Comparison of ENCODE assay signal across 8 mouse cellular contexts in the genomic region with DNA sequence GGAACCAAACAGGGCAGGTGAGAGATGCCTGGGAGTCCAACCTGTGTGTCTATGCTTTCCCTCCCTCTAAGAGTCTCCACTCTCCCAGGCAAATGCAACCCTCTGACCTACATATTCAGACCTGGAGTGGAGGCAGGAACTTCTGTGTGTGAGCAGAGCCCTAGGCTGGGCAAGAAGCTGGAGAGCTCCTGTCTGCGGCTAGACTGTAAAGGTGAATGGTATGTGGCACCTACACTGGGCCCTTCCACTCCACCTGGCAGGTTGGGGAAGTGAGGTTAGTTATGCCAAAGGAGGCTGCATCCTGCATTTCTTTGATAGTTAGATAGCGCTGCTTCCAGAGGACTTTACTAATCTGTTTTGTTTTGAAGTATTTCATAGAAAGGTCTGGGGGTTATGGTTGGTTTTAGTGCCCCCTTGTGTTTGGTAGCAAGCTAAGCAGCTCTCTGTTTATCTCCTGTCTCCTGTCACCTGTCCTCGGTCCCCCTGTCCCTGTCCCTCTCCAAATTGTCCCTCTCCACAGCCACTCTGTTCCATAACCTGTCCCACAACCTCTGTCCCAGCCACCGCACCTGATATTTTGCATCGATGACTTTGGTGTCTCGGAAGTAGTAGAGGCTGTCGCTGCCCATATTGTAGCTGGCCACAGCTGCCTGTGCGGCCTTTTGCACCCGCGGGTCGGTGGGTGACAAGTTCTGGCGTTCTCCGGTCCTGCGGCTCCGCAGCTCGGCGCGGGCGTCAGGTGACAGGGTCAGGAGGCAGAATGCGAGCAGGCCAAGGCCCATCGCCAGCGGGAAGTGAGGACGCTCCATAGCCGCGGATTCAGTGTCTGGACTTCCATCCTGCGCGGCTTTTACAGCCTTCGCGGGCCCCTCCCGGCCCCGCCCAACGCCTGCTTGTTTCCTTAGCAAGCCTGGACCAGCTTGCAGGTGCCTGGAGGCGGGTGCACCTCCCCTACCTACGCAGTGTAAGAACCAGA. TPM values are rescaled to one million over a fixed set of nuclear protein-coding genes. Genes with fewer than 3 reads are reported as not detected.
A peak's percentile ranks its signal among the peaks of the same experiment; 100 is the strongest.
DNase-seq lines count a peak whose midpoint lies in the region; ATAC-seq and TF ChIP-seq lines count a peak whose summit lies in the region.

No protein-coding gene starts in this region.

- ATAC-seq in forebrain, embryonic 15.5 days (replicated peaks) = no peak
- peak; percentile 27; the same call in 1 of the 2 replicates for ATAC-seq in hindbrain, embryonic 14.5 days (ENCODE audit: low FRiP score)
- ATAC-seq in limb, embryonic 12.5 days (ENCODE audit: insufficient number of reproducible peaks, insufficient read depth, low FRiP score, low TSS enrichment, low read depth) = no peak

- peak overlapping the region; percentile 1; the same call in 1 of the 2 replicates for H3K4me3 ChIP-seq in testis, adult 2 months (ENCODE audit: control insufficient read depth, low read depth, low read length)
- peak overlapping the region; percentile 32 for H3K4me3 ChIP-seq in forebrain, embryonic 15.5 days
- peak overlapping the region; percentile 30 for H3K4me3 ChIP-seq in hindbrain, embryonic 14.5 days (replicated peaks; ENCODE audit: low read length)
- peak overlapping the region; percentile 42 for H3K4me3 ChIP-seq in limb, embryonic 12.5 days (replicated peaks)
- H3K4me3 ChIP-seq in myocyte = no peak overlapping the region

- H3K27ac ChIP-seq in testis, adult 2 months (ENCODE audit: control insufficient read depth, insufficient read depth, low read depth, low read length) = no peak overlapping the region
- H3K27ac ChIP-seq in forebrain, embryonic 15.5 days (replicated peaks) = no peak overlapping the region
- H3K27ac ChIP-seq in hindbrain, embryonic 14.5 days = no peak overlapping the region
- no peak overlapping the region for H3K27ac ChIP-seq in limb, embryonic 12.5 days

- 5% methylated on average over 34 of the region's 34 CpGs for WGBS in forebrain, embryonic 15.5 days
- 6% methylated on average over 34 of the region's 34 CpGs for WGBS in hindbrain, embryonic 14.5 days
- WGBS in limb, embryonic 12.5 days = 5% methylated on average over 34 of the region's 34 CpGs

- no peaks in the 10 kb centered on the region for H3K79me2 ChIP-seq in myocyte (ENCODE audit: control insufficient read depth, insufficient read depth)

- H3K36me3 ChIP-seq in testis, adult 2 months (ENCODE audit: control insufficient read depth, insufficient read depth, low read length) = no peaks in the 10 kb centered on the region
- H3K36me3 ChIP-seq in forebrain, embryonic 15.5 days = no peaks in the 10 kb centered on the region
- no peaks in the 10 kb centered on the region for H3K36me3 ChIP-seq in hindbrain, embryonic 14.5 days (replicated peaks; ENCODE audit: control insufficient read depth, insufficient read depth)
- no peaks in the 10 kb centered on the region for H3K36me3 ChIP-seq in limb, embryonic 12.5 days
- H3K36me3 ChIP-seq in myocyte (ENCODE audit: control insufficient read depth, insufficient read depth) = no peaks in the 10 kb centered on the region

- no peak for DNase-seq in testis, postnatal 14 days (ENCODE audit: low spot score)
- DNase-seq in cerebellum, adult 11 months = peak; percentile 48
- peak; percentile 52 for DNase-seq in hindbrain, embryonic 14.5 days (ENCODE audit: low spot score)
- peak; percentile 29 for DNase-seq in thymus, postnatal 36 days

- H3K27me3 ChIP-seq in testis, adult 2 months (ENCODE audit: control insufficient read depth, insufficient read depth, low read length) = no peaks in the 10 kb centered on the region
- H3K27me3 ChIP-seq in forebrain, embryonic 15.5 days = no peaks in the 10 kb centered on the region
- no peaks in the 10 kb centered on the region for H3K27me3 ChIP-seq in hindbrain, embryonic 14.5 days (ENCODE audit: control insufficient read depth, insufficient read depth, low read length)
- peaks cover 31% of the 10 kb centered on the region for H3K27me3 ChIP-seq in limb, embryonic 12.5 days
- no peaks in the 10 kb centered on the region for H3K27me3 ChIP-seq in myocyte (ENCODE audit: control insufficient read depth, insufficient read depth, insufficient read length)

- H3ac ChIP-seq in myocyte (ENCODE audit: control insufficient read depth, insufficient read length) = no peak overlapping the region

- H3K4me2 ChIP-seq in forebrain, embryonic 15.5 days (replicated peaks) = peak overlapping the region; percentile 54
- peak overlapping the region; percentile 76 for H3K4me2 ChIP-seq in hindbrain, embryonic 14.5 days (replicated peaks)
- H3K4me2 ChIP-seq in limb, embryonic 12.5 days = peak overlapping the region; percentile 72
- H3K4me2 ChIP-seq in myocyte (ENCODE audit: low read depth) = peak overlapping the region; percentile 81

- TF ChIP-seq POLR2A in testis, adult 2 months (IDR thresholded peaks at IDR 0.05; ENCODE audit: control insufficient read depth, low read depth, low read length) = no peak
- no peak for TF ChIP-seq POLR2A in myocyte (IDR thresholded peaks at IDR 0.05; ENCODE audit: insufficient read length, low read depth)

- peaks cover 3% of the 10 kb centered on the region for H3K4me1 ChIP-seq in testis, adult 2 months (ENCODE audit: control insufficient read depth, insufficient read depth, low read length)
- H3K4me1 ChIP-seq in forebrain, embryonic 15.5 days = peaks cover 5% of the 10 kb centered on the region
- H3K4me1 ChIP-seq in hindbrain, embryonic 14.5 days (replicated peaks; ENCODE audit: control insufficient read depth, insufficient read depth, low read length) = peaks cover 6% of the 10 kb centered on the region; the same call in 1 of the 2 replicates
- H3K4me1 ChIP-seq in limb, embryonic 12.5 days (replicated peaks) = peaks cover 6% of the 10 kb centered on the region; the same call in 1 of the 2 replicates

- peak; percentile 3; the same call in 1 of the 2 replicates for TF ChIP-seq CTCF in testis, adult 2 months (IDR thresholded peaks at IDR 0.05; ENCODE audit: control insufficient read depth, insufficient read depth, insufficient replicate concordance, low read depth, low read length)

- no peaks in the 10 kb centered on the region for H3K9me3 ChIP-seq in forebrain, embryonic 15.5 days
- H3K9me3 ChIP-seq in hindbrain, embryonic 14.5 days (ENCODE audit: control insufficient read depth, low read length) = no peaks in the 10 kb centered on the region
- no peaks in the 10 kb centered on the region for H3K9me3 ChIP-seq in limb, embryonic 12.5 days

- peak overlapping the region; percentile 49 for H3K9ac ChIP-seq in forebrain, embryonic 15.5 days (replicated peaks)
- peak overlapping the region; percentile 66 for H3K9ac ChIP-seq in hindbrain, embryonic 14.5 days
- peak overlapping the region; percentile 58 for H3K9ac ChIP-seq in limb, embryonic 12.5 days (replicated peaks)

TF ChIP-seq in myocyte, 11 proteins besides CTCF, POLR2A, EP300 and RAD21:
- TF ChIP-seq REST (IDR thresholded peaks at IDR 0.05; ENCODE audit: insufficient read depth, insufficient read length) = no peak
TF ChIP-seq in myocyte: peak in this region for 0.

RNA-seq across cellular contexts. Expression of a gene that starts 0.6 kb away (rescaled TPM):
- 0.85 and 1.5 TPM in 2 replicates for polyA plus RNA-seq in testis, adult 2 months (2012; rRNA removed)
- 2.7 and 3.1 TPM in 2 replicates for polyA plus RNA-seq in forebrain, embryonic 15.5 days (2015; fragmentation: Nextera tagmentation; extraction: Ambion mirVana)
- 11.2 and 12.2 TPM in 2 replicates for polyA plus RNA-seq in hindbrain, embryonic 14.5 days (2014; fragmentation: Nextera tagmentation; extraction: Ambion mirVana)
- polyA plus RNA-seq in limb, embryonic 12.5 days (2016; fragmentation: Nextera tagmentation; extraction: Ambion mirVana) = 1.4 and 1.9 TPM in 2 replicates
- 28.0 TPM for polyA plus RNA-seq in myocyte (2012; fragmentation: generic; extraction: Trizol)

RNA-seq across cellular contexts. Expression of a gene that starts 13.3 kb away (rescaled TPM):
- polyA plus RNA-seq in testis, adult 2 months (2012; rRNA removed) = 219 and 262 TPM in 2 replicates
- polyA plus RNA-seq in forebrain, embryonic 15.5 days (2015; fragmentation: Nextera tagmentation; extraction: Ambion mirVana) = not detected in 2 replicates
- not detected in 2 replicates for polyA plus RNA-seq in hindbrain, embryonic 14.5 days (2014; fragmentation: Nextera tagmentation; extraction: Ambion mirVana)
- polyA plus RNA-seq in limb, embryonic 12.5 days (2016; fragmentation: Nextera tagmentation; extraction: Ambion mirVana) = not detected in 2 replicates
- not detected for polyA plus RNA-seq in myocyte (2012; fragmentation: generic; extraction: Trizol)

RNA-seq across cellular contexts. Expression of a gene that starts 17.7 kb away (rescaled TPM):
- 24.5 and 26.9 TPM in 2 replicates for polyA plus RNA-seq in testis, adult 2 months (2012; rRNA removed)
- 49.6 and 52.8 TPM in 2 replicates for polyA plus RNA-seq in forebrain, embryonic 15.5 days (2015; fragmentation: Nextera tagmentation; extraction: Ambion mirVana)
- 35.0 and 37.2 TPM in 2 replicates for polyA plus RNA-seq in hindbrain, embryonic 14.5 days (2014; fragmentation: Nextera tagmentation; extraction: Ambion mirVana)
- polyA plus RNA-seq in limb, embryonic 12.5 days (2016; fragmentation: Nextera tagmentation; extraction: Ambion mirVana) = 68.6 and 73.5 TPM in 2 replicates
- 52.9 TPM for polyA plus RNA-seq in myocyte (2012; fragmentation: generic; extraction: Trizol)

RNA-seq across cellular contexts. Expression of a gene that starts 18.2 kb away (rescaled TPM):
- polyA plus RNA-seq in testis, adult 2 months (2012; rRNA removed) = 105 and 120 TPM in 2 replicates
- polyA plus RNA-seq in forebrain, embryonic 15.5 days (2015; fragmentation: Nextera tagmentation; extraction: Ambion mirVana) = 401 and 423 TPM in 2 replicates
- 308 and 323 TPM in 2 replicates for polyA plus RNA-seq in hindbrain, embryonic 14.5 days (2014; fragmentation: Nextera tagmentation; extraction: Ambion mirVana)
- polyA plus RNA-seq in limb, embryonic 12.5 days (2016; fragmentation: Nextera tagmentation; extraction: Ambion mirVana) = 453 and 465 TPM in 2 replicates
- 337 TPM for polyA plus RNA-seq in myocyte (2012; fragmentation: generic; extraction: Trizol)

RNA-seq across cellular contexts. Expression of a gene that starts 39.7 kb away (rescaled TPM):
- 27.4 and 32.8 TPM in 2 replicates for polyA plus RNA-seq in testis, adult 2 months (2012; rRNA removed)
- 81.2 and 90.2 TPM in 2 replicates for polyA plus RNA-seq in forebrain, embryonic 15.5 days (2015; fragmentation: Nextera tagmentation; extraction: Ambion mirVana)
- polyA plus RNA-seq in hindbrain, embryonic 14.5 days (2014; fragmentation: Nextera tagmentation; extraction: Ambion mirVana) = 53.3 and 57.3 TPM in 2 replicates
- polyA plus RNA-seq in limb, embryonic 12.5 days (2016; fragmentation: Nextera tagmentation; extraction: Ambion mirVana) = 111 and 118 TPM in 2 replicates
- 55.6 TPM for polyA plus RNA-seq in myocyte (2012; fragmentation: generic; extraction: Trizol)

Comparison
In these comparisons a context has a peak if more than half of its experiments do, and no peak if none do; other contexts are left out.
1. RNA of a gene that starts 13.3 kb away (polyA plus RNA-seq): 219 to 262 TPM in testis, adult 2 months; not detected in forebrain, embryonic 15.5 days, not detected in hindbrain, embryonic 14.5 days, not detected in limb, embryonic 12.5 days and not detected in myocyte (single experiment); every median in the first group is over 100 times any median in the second.
2. Peak in every context shown above with its lines, with median percentiles within 50 percentile points of each other: H3K4me2 ChIP-seq and H3K9ac ChIP-seq.